Mouse (Mus musculus) heart, embryonic 14.5 days (tissue): ENCODE data around the gene Vps13c. TPM values are rescaled to one million over a fixed set of nuclear protein-coding genes. Genes with fewer than 3 reads are reported as not detected.
A peak's percentile ranks its signal among the peaks of the same experiment; 100 is the strongest.

ENCODE experiments used
- ATAC-seq: fragments of 200-750 bp; cut with Nextera tagmentation; 2 replicates; pipeline ENCODE4 v1.8.0; 2017; ENCODE audit warnings: low read depth, moderate TSS enrichment; ENCODE audit not compliant: insufficient number of reproducible peaks, insufficient read depth, low FRiP score
- H3K27ac ChIP-seq, 2 experiments: fragments of 200-500 bp in 1 of 2; fragments of 300-500 bp in 1 of 2; sonication (generic) in 1 of 2; replicated peaks in 1 of 2; 2 replicates each; pipeline ENCODE4 v1.5.1; 2012 to 2014; ENCODE audit warnings: low read depth in 2 of 2, low read length in 2 of 2, control low read depth in 1 of 2, mild to moderate bottlenecking in 1 of 2, mixed read lengths in 1 of 2; ENCODE audit not compliant: control insufficient read depth in 1 of 2, insufficient read depth in 1 of 2
- H3K27me3 ChIP-seq: fragments of 300-500 bp; sonication (generic); 2 replicates; pipeline ENCODE4 v1.6.1; 2014; ENCODE audit warnings: mild to moderate bottlenecking, low read length, control low read depth; ENCODE audit not compliant: control insufficient read depth, insufficient read depth
- H3K36me3 ChIP-seq: fragments of 300-500 bp; sonication (generic); 2 replicates; pipeline ENCODE4 v1.6.1; 2014; ENCODE audit warnings: mild to moderate bottlenecking, control low read depth, low read length, mixed read lengths; ENCODE audit not compliant: control insufficient read depth, insufficient read depth
- H3K4me1 ChIP-seq, 2 experiments: fragments of 200-500 bp in 1 of 2; fragments of 300-500 bp in 1 of 2; sonication (generic) in 1 of 2; 2 replicates each; pipeline ENCODE4 v1.6.1; 2012 to 2014; ENCODE audit warnings: low read length in 2 of 2, control low read depth in 1 of 2, mixed read lengths in 1 of 2; ENCODE audit not compliant: control insufficient read depth in 2 of 2, insufficient read depth in 2 of 2
- H3K4me2 ChIP-seq: fragments of 300-500 bp; sonication (generic); 2 replicates; pipeline ENCODE4 v1.6.1; 2014; ENCODE audit warnings: mild to moderate bottlenecking, low read length
- H3K4me3 ChIP-seq, 2 experiments: fragments of 200-500 bp in 1 of 2; fragments of 300-500 bp in 1 of 2; sonication (generic) in 1 of 2; 2 replicates each; pipeline ENCODE4 v1.5.1; 2012 to 2014; ENCODE audit warnings: low read length in 2 of 2, mild to moderate bottlenecking in 2 of 2, control low read depth in 1 of 2, low read depth in 1 of 2, moderate library complexity in 1 of 2; ENCODE audit not compliant: control insufficient read depth in 1 of 2, insufficient read depth in 1 of 2
- H3K9ac ChIP-seq: fragments of 300-500 bp; sonication (generic); 2 replicates; pipeline ENCODE4 v1.6.1; 2014; ENCODE audit warnings: mild to moderate bottlenecking, low read length
- H3K9me3 ChIP-seq: fragments of 300-500 bp; sonication (generic); 2 replicates; pipeline ENCODE4 v1.6.1; 2016; ENCODE audit warnings: low read length, control low read depth; ENCODE audit not compliant: control insufficient read depth
- WGBS: fragments of 180-500 bp; shearing (Covaris S2); extraction: QIAGEN DNeasy Blood & Tissue Kit; methylation state at CpG from one replicate; pipeline ENCODE4 v1.1.7; 2014; 5-methylcytosine and 5-hydroxymethylcytosine counted together
- polyA plus RNA-seq: library from polyadenylated mRNA; unstranded; fragments of >200 nt; fragmentation: Nextera tagmentation; extraction: Ambion mirVana; gene quantifications from 2 replicates; pipeline ENCODE4 v1.2.1, GENCODE M21; 2014

The Vps13c gene
- polyA plus RNA-seq, 1 experiment from 2014 or later = 7.1 TPM

GRCm38 (mm10) chr9:67802241-67802640, 38.0 kb upstream of the Vps13c start:
- WGBS = 46% methylated on average over 6 of the region's 6 CpGs
- Histone ChIP-seq H3K9me3 (no peaks in the 10 kb centered on the region), H3K9ac (no peak overlapping the region), H3K4me3 (no peak overlapping the region), H3K36me3 (no peaks in the 10 kb centered on the region), H3K4me1 (peaks cover 21 to 27% of the 10 kb centered on the region in 2 experiments), H3K4me2 (no peak overlapping the region), H3K27ac (no peak overlapping the region), H3K27me3 (no peaks in the 10 kb centered on the region)
- ATAC-seq = no peak

GRCm38 (mm10) chr9:67807000-67807399, 33.2 kb upstream of the Vps13c start:
- no peaks in the 10 kb centered on the region for H3K27me3 ChIP-seq
- peak overlapping the region; percentile 29 to 45; a peak in 3 of 4 replicates for H3K27ac ChIP-seq
- H3K4me3 ChIP-seq = no peak overlapping the region
- H3K9me3 ChIP-seq = no peaks in the 10 kb centered on the region
- peak overlapping the region; percentile 40 for H3K4me2 ChIP-seq
- H3K4me1 ChIP-seq = peaks cover 11 to 21% of the 10 kb centered on the region in 2 experiments
- 0 out of 2 replicates have a peak overlapping the region, but pooled peaks have one; percentile 10 for H3K9ac ChIP-seq
- 17% methylated on average over 5 of the region's 5 CpGs for WGBS
- no peaks in the 10 kb centered on the region for H3K36me3 ChIP-seq
- peak; percentile 47; the same call in 1 of the 2 replicates for ATAC-seq

- H3K4me3 ChIP-seq = no peak overlapping the region
- H3K9me3 ChIP-seq = no peaks in the 10 kb centered on the region
- H3K36me3 ChIP-seq = no peaks in the 10 kb centered on the region
- no peak overlapping the region for H3K27ac ChIP-seq
- no peak overlapping the region for H3K4me2 ChIP-seq
- no peaks in the 10 kb centered on the region for H3K27me3 ChIP-seq
- ATAC-seq = no peak
- no peak overlapping the region for H3K9ac ChIP-seq
- peaks cover 19 to 28% of the 10 kb centered on the region in 2 experiments for H3K4me1 ChIP-seq
- WGBS = 70% methylated on average over 6 of the region's 6 CpGs
Observed at GRCm38 (mm10) chr9:67810527-67810926, 29.7 kb upstream of the Vps13c start.

- ATAC-seq = no peak
- Histone ChIP-seq H3K36me3 (no peaks in the 10 kb centered on the region), H3K9me3 (no peaks in the 10 kb centered on the region), H3K27ac (no peak overlapping the region), H3K27me3 (no peaks in the 10 kb centered on the region), H3K9ac (no peak overlapping the region), H3K4me1 (peaks cover 19 to 26% of the 10 kb centered on the region in 2 experiments), H3K4me2 (no peak overlapping the region), H3K4me3 (no peak overlapping the region)
- WGBS = 87% methylated on average over 3 of the region's 3 CpGs
Observed at GRCm38 (mm10) chr9:67811116-67811515, 29.1 kb upstream of the Vps13c start.

- no peaks in the 10 kb centered on the region for H3K9me3 ChIP-seq
- no peak overlapping the region for H3K27ac ChIP-seq
Observed at GRCm38 (mm10) chr9:67813171-67813570, 27.0 kb upstream of the Vps13c start.

GRCm38 (mm10) chr9:67813665-67814337, 26.4 kb upstream of the Vps13c start:
- peaks cover 16 to 28% of the 10 kb centered on the region in 2 experiments for H3K4me1 ChIP-seq
- H3K27ac ChIP-seq = peak overlapping the region; percentile 64 to 77
- peak overlapping the region; percentile 27 for H3K4me2 ChIP-seq
- peak; percentile 44 for ATAC-seq
- 10% methylated on average over 8 of the region's 8 CpGs for WGBS
- no peaks in the 10 kb centered on the region for H3K27me3 ChIP-seq
- H3K9ac ChIP-seq = no peak overlapping the region
- H3K36me3 ChIP-seq = no peaks in the 10 kb centered on the region
- no peaks in the 10 kb centered on the region for H3K9me3 ChIP-seq
- H3K4me3 ChIP-seq = no peak overlapping the region

More at GRCm38 (mm10) chr9:67813171-67813570, 27.0 kb upstream of the Vps13c start:
- peaks cover 14 to 22% of the 10 kb centered on the region in 2 experiments for H3K4me1 ChIP-seq
- 74% methylated on average over 4 of the region's 4 CpGs for WGBS
- H3K36me3 ChIP-seq = no peaks in the 10 kb centered on the region
- H3K9ac ChIP-seq = no peak overlapping the region
- no peak overlapping the region for H3K4me3 ChIP-seq
- H3K27me3 ChIP-seq = no peaks in the 10 kb centered on the region
- ATAC-seq = no peak
- no peak overlapping the region for H3K4me2 ChIP-seq

GRCm38 (mm10) chr9:67816172-67816928, 23.8 kb upstream of the Vps13c start:
- no peaks in the 10 kb centered on the region for H3K27me3 ChIP-seq
- no peak overlapping the region for H3K9ac ChIP-seq
- no peak overlapping the region for H3K4me2 ChIP-seq
- 74% methylated on average over 2 of the region's 2 CpGs for WGBS
- peaks cover 17 to 28% of the 10 kb centered on the region in 2 experiments for H3K4me1 ChIP-seq
- H3K9me3 ChIP-seq = no peaks in the 10 kb centered on the region
- no peak overlapping the region for H3K27ac ChIP-seq
- no peaks in the 10 kb centered on the region for H3K36me3 ChIP-seq
- no peak overlapping the region for H3K4me3 ChIP-seq
- ATAC-seq = no peak
